Mouse (Mus musculus): Measurements from ENCODE around the gene Aff3. TPM values are rescaled to one million over a fixed set of nuclear protein-coding genes. Genes with fewer than 3 reads are reported as not detected.

Gene Aff3
- polyA plus RNA-seq, 1 experiment from 2014 or later: 15.4 TPM

- Histone ChIP-seq H3K4me3 (replicated peaks) (no peak overlapping the region), H3K27ac (replicated peaks) (no peak overlapping the region), H3K9ac (no peak overlapping the region), H3K27me3 (no peaks in the 10 kb centered on the region), H3K4me2 (replicated peaks) (no peak overlapping the region), H3K36me3 (no peaks in the 10 kb centered on the region), H3K9me3 (replicated peaks) (no peaks in the 10 kb centered on the region), H3K4me1 (0 out of 2 replicates have a peak, but pooled peaks cover 3% of the 10 kb centered on the region)
- WGBS: 69% methylated on average over 2 of the region's 2 CpGs
- ATAC-seq (ENCODE audit: insufficient number of reproducible peaks, low FRiP score, low TSS enrichment, low read depth): no peak
Observed at GRCm38 (mm10) chr1:38483191-38483590, 181.6 kb downstream of the Aff3 start.

- H3K36me3 ChIP-seq: no peaks in the 10 kb centered on the region
Observed at GRCm38 (mm10) chr1:38478246-38478743, 186.5 kb downstream of the Aff3 start.

DNA sequence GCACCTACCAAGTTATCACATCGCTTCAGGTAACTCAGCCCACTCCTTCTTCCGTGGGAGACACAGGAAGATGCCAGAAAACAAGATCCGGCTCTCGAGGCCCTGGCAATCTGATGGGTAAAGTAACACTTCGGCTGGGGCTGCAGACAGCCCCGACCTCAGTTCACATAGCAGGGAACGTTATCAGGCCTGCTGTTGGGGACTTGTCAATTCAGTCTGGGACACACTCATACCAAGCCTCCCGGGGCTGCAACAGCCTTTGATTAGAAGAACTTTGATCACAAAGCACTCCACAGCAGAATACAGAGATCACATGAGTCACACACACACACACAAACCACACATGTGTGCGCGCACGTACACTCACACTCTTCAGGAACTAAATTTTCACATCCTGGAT is 193.9 kb downstream of the Aff3 start:
- H3K9me3 ChIP-seq (replicated peaks): no peaks in the 10 kb centered on the region
- H3K4me2 ChIP-seq (replicated peaks): no peak overlapping the region
- 50% methylated on average over 11 of the region's 11 CpGs for WGBS
- ATAC-seq (ENCODE audit: insufficient number of reproducible peaks, low FRiP score, low TSS enrichment, low read depth): no peak
- H3K4me3 ChIP-seq (replicated peaks): no peak overlapping the region
- H3K27ac ChIP-seq (replicated peaks): no peak overlapping the region
- H3K4me1 ChIP-seq: peaks cover 11% of the 10 kb centered on the region; the same call in 1 of the 2 replicates
- no peaks in the 10 kb centered on the region for H3K36me3 ChIP-seq
- H3K9ac ChIP-seq: no peak overlapping the region
- no peaks in the 10 kb centered on the region for H3K27me3 ChIP-seq

More at GRCm38 (mm10) chr1:38478246-38478743, 186.5 kb downstream of the Aff3 start:
- Histone ChIP-seq H3K27ac (replicated peaks) (no peak overlapping the region), H3K9me3 (replicated peaks) (no peaks in the 10 kb centered on the region), H3K4me3 (replicated peaks) (no peak overlapping the region), H3K4me1 (no peaks in the 10 kb centered on the region), H3K27me3 (no peaks in the 10 kb centered on the region), H3K4me2 (replicated peaks) (no peak overlapping the region), H3K9ac (no peak overlapping the region)
- WGBS: 51% methylated on average over 9 of the region's 9 CpGs
- no peak for ATAC-seq (ENCODE audit: insufficient number of reproducible peaks, low FRiP score, low TSS enrichment, low read depth)

DNA sequence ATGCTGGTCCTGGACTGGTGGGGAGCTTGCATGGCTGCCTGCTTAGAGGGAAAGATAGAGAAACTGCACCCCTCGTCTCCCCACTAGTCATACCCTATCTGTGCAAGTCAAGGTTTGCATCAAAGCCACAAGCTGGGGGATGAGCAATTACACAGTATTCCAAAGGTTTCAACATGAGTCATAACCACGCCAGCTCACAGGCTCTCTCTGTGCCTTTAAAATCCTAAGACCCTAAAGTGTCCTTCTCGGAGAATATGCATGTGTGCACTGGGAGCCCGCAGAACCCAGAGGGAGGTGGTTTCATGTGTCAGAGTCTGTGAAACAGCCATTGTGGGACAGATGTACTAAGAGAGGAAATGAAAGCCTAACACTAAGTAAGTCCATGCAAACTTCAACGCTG is 194.6 kb downstream of the Aff3 start:
- WGBS: 35% methylated on average over 5 of the region's 5 CpGs
- no peaks in the 10 kb centered on the region for H3K9me3 ChIP-seq (replicated peaks)
- H3K9ac ChIP-seq: no peak overlapping the region
- no peak overlapping the region for H3K4me3 ChIP-seq (replicated peaks)
- no peaks in the 10 kb centered on the region for H3K36me3 ChIP-seq
- no peak overlapping the region for H3K4me2 ChIP-seq (replicated peaks)
- H3K27me3 ChIP-seq: no peaks in the 10 kb centered on the region
- ATAC-seq (ENCODE audit: insufficient number of reproducible peaks, low FRiP score, low TSS enrichment, low read depth): no peak
- no peak overlapping the region for H3K27ac ChIP-seq (replicated peaks)
- H3K4me1 ChIP-seq: peaks cover 11% of the 10 kb centered on the region; the same call in 1 of the 2 replicates

DNA sequence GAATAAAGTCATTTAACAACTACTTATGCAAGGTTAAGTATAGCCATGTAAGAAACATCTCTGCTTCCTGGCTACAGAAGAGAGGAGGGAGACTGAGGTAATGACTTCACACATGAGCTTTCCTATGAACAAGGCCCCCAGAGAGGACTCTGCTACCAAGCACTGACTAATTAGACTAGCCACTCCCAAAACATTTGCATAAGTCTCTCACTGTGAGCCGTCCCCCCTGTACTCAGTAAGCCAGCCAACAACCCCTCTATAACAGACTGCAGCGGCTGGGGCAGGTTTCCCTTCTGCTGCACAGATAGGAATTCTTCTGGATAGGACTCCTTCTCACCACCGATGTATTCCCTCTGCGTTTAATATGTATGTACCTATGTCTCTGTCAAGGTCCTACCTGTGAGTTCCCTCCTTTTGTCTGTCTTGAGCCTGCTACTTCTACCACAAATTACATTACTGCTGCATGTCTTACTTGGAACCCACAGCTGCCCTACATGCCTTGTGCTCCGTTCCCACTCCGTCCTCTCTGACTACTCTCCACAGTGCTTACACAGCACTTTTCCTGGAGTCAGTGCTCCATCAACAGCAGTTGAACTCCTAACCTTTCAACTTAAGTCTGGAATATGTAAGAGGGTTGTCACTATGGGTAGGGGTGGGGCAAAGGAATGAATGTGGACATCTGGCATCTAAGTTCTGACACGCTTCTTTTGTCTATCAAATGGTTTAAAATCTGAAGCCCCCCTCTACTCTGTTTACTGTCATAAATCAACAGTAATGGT is 197.3 kb downstream of the Aff3 start:
- H3K9ac ChIP-seq: no peak overlapping the region
- no peak overlapping the region for H3K4me3 ChIP-seq (replicated peaks)
- no peak overlapping the region for H3K4me2 ChIP-seq (replicated peaks)
- no peak for ATAC-seq (ENCODE audit: insufficient number of reproducible peaks, low FRiP score, low TSS enrichment, low read depth)
- no peak overlapping the region for H3K27ac ChIP-seq (replicated peaks)
- H3K36me3 ChIP-seq: no peaks in the 10 kb centered on the region
- no peaks in the 10 kb centered on the region for H3K9me3 ChIP-seq (replicated peaks)
- WGBS: 54% methylated on average over 7 of the region's 7 CpGs
- H3K27me3 ChIP-seq: no peaks in the 10 kb centered on the region
- peaks cover 11% of the 10 kb centered on the region; the same call in 1 of the 2 replicates for H3K4me1 ChIP-seq

DNA sequence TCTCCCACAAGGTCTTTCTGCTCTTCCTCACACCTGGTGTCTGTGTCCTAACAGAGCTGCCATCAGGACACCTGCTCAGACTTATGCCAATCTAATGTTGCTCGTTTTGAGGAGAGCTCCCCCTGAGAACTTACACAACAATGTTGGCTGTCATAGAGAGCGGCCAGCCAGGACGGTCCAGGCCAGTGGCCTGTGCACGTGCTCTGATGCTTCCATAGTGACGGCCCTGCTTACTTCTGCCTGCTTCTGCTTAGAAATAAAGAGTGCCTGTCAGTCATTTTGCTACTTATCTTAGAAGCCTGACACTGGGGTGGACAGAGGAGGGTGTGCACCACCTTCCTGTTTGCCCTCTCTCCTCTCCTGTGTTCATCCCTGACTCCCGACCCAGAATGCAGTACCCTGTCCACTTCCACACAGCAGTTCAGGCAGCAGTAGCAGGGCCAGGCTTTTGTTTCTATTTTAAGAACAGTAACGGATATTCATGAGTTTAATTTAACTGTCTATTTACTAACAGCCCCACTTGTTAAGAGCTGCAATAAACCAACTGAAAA is 208.0 kb downstream of the Aff3 start:
- H3K27me3 ChIP-seq: no peaks in the 10 kb centered on the region
- no peak overlapping the region for H3K27ac ChIP-seq (replicated peaks)
- H3K4me2 ChIP-seq (replicated peaks): no peak overlapping the region
- H3K9ac ChIP-seq: no peak overlapping the region
- no peaks in the 10 kb centered on the region for H3K9me3 ChIP-seq (replicated peaks)
- H3K36me3 ChIP-seq: no peaks in the 10 kb centered on the region
- no peak for ATAC-seq (ENCODE audit: insufficient number of reproducible peaks, low FRiP score, low TSS enrichment, low read depth)
- no peaks in the 10 kb centered on the region for H3K4me1 ChIP-seq
- no peak overlapping the region for H3K4me3 ChIP-seq (replicated peaks)
- 74% methylated on average over 7 of the region's 7 CpGs for WGBS

DNA sequence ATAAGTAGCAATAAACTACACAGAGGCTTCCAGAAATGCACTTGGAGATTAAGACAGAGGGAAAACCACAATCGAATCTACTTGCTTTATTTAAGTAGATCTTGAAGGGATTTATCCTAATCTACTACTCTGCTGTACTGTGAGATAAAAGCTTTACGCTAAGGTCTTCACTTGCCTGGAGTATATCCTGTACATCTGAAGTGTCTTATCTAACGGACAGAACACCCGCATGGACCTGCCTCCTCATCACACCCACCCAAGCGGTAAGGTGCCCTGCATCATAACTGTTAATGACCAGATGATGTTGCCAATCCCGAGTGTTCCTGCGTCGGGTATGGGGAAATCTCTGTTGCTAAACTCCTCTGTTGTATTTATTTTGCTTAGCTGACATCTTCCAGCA is 209.8 kb downstream of the Aff3 start:
- WGBS: 83% methylated on average over 8 of the region's 8 CpGs
- Histone ChIP-seq H3K27ac (replicated peaks) (no peak overlapping the region), H3K4me3 (replicated peaks) (no peak overlapping the region), H3K4me2 (replicated peaks) (no peak overlapping the region), H3K9ac (no peak overlapping the region), H3K4me1 (peaks cover 7% of the 10 kb centered on the region), H3K9me3 (replicated peaks) (no peaks in the 10 kb centered on the region), H3K36me3 (no peaks in the 10 kb centered on the region), H3K27me3 (no peaks in the 10 kb centered on the region)
- no peak for ATAC-seq (ENCODE audit: insufficient number of reproducible peaks, low FRiP score, low TSS enrichment, low read depth)

- WGBS: 88% methylated on average over 6 of the region's 6 CpGs
- Histone ChIP-seq H3K27ac (replicated peaks) (no peak overlapping the region), H3K9me3 (replicated peaks) (no peaks in the 10 kb centered on the region), H3K9ac (no peak overlapping the region), H3K4me2 (replicated peaks) (no peak overlapping the region), H3K4me1 (peaks cover 12% of the 10 kb centered on the region), H3K27me3 (no peaks in the 10 kb centered on the region), H3K36me3 (no peaks in the 10 kb centered on the region), H3K4me3 (replicated peaks) (no peak overlapping the region)
- no peak for ATAC-seq (ENCODE audit: insufficient number of reproducible peaks, low FRiP score, low TSS enrichment, low read depth)
Observed at GRCm38 (mm10) chr1:38451367-38451766, 213.4 kb downstream of the Aff3 start.

GRCm38 (mm10) chr1:38450677-38451076 is 214.1 kb downstream of the Aff3 start:
- Histone ChIP-seq H3K27ac (replicated peaks) (no peak overlapping the region), H3K27me3 (no peaks in the 10 kb centered on the region), H3K4me2 (replicated peaks) (no peak overlapping the region), H3K9me3 (replicated peaks) (no peaks in the 10 kb centered on the region), H3K9ac (no peak overlapping the region), H3K4me1 (peaks cover 12% of the 10 kb centered on the region), H3K4me3 (replicated peaks) (no peak overlapping the region), H3K36me3 (no peaks in the 10 kb centered on the region)
- 77% methylated on average over 12 of the region's 12 CpGs for WGBS
- no peak; the same call in 1 of the 2 replicates for ATAC-seq (ENCODE audit: insufficient number of reproducible peaks, low FRiP score, low TSS enrichment, low read depth)

- Histone ChIP-seq H3K4me2 (replicated peaks) (no peak overlapping the region), H3K4me1 (peaks cover 12% of the 10 kb centered on the region), H3K27ac (replicated peaks) (no peak overlapping the region), H3K27me3 (no peaks in the 10 kb centered on the region), H3K4me3 (replicated peaks) (no peak overlapping the region), H3K9me3 (replicated peaks) (no peaks in the 10 kb centered on the region), H3K9ac (no peak overlapping the region), H3K36me3 (no peaks in the 10 kb centered on the region)
- WGBS: 51% methylated on average over 7 of the region's 7 CpGs
- no peak for ATAC-seq (ENCODE audit: insufficient number of reproducible peaks, low FRiP score, low TSS enrichment, low read depth)
Observed at GRCm38 (mm10) chr1:38449816-38450478, 214.8 kb downstream of the Aff3 start.

- H3K36me3 ChIP-seq: no peaks in the 10 kb centered on the region
- no peak overlapping the region for H3K4me3 ChIP-seq (replicated peaks)
- WGBS: 64% methylated on average over 3 of the region's 3 CpGs
- peaks cover 12% of the 10 kb centered on the region for H3K4me1 ChIP-seq
- no peak overlapping the region for H3K4me2 ChIP-seq (replicated peaks)
- H3K27me3 ChIP-seq: no peaks in the 10 kb centered on the region
- H3K9me3 ChIP-seq (replicated peaks): no peaks in the 10 kb centered on the region
- H3K9ac ChIP-seq: no peak overlapping the region
- no peak overlapping the region for H3K27ac ChIP-seq (replicated peaks)
- ATAC-seq (ENCODE audit: insufficient number of reproducible peaks, low FRiP score, low TSS enrichment, low read depth): no peak
Observed at GRCm38 (mm10) chr1:38448854-38449253, 215.9 kb downstream of the Aff3 start.
